Mouse (Mus musculus): ENCODE data around the gene Uqcrfs1. TPM values are rescaled to one million over a fixed set of nuclear protein-coding genes. Genes with fewer than 3 reads are reported as not detected.

Uqcrfs1 gene
- 361 TPM for polyA plus RNA-seq (2014; fragmentation: Illumina TruSeq; extraction: RNeasy Lipid Tissue Mini Kit (QIAGEN cat#74804); ENCODE audit: low replicate concordance)

GRCm38 (mm10) chr13:30544856-30545604, at the start of gene Uqcrfs1:
Gene Uqcrfs1 (minus strand): TSS chr13:30545362.

Other genes starting within 250 kb of the Uqcrfs1 start
- 5.0 TPM for gene Agtr1a, start 208.9 kb downstream of the Uqcrfs1 start, polyA plus RNA-seq (2014; fragmentation: Illumina TruSeq; extraction: RNeasy Lipid Tissue Mini Kit (QIAGEN cat#74804); ENCODE audit: low replicate concordance)
- 4.2 TPM for gene Dusp22, start 114.6 kb upstream of the Uqcrfs1 start, polyA plus RNA-seq (2014; fragmentation: Illumina TruSeq; extraction: RNeasy Lipid Tissue Mini Kit (QIAGEN cat#74804); ENCODE audit: low replicate concordance)
- 4.4 TPM for gene Irf4, start 203.9 kb upstream of the Uqcrfs1 start, polyA plus RNA-seq (2014; fragmentation: Illumina TruSeq; extraction: RNeasy Lipid Tissue Mini Kit (QIAGEN cat#74804); ENCODE audit: low replicate concordance)